Mouse (Mus musculus): ENCODE measurements around the gene Lactbl1. TPM values are rescaled to one million over a fixed set of nuclear protein-coding genes. Genes with fewer than 3 reads are reported as not detected.

Gene Lactbl1
- polyA plus RNA-seq, 1 experiment = not detected

DNA sequence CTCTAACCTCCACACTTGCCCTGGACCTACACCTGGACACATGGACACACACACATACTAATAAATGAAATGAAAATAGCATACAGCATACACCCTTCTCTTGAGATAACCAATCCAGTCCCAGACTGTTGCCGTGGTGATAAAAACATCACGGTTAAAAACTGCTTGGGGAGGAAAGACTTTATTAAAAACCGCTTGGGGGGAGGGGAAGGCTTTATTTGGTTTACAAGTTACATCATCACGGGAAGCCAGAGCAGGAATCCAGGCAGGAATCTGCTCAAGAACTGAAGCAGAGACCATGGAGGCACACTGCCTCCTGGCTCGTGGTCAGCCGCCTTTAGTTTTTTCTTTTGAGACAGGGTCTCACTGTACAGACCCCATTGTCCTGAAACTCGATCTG is 8.8 kb upstream of the Lactbl1 start:
- H3K4me1 ChIP-seq (ENCODE audit: control insufficient read depth, insufficient read depth, insufficient read length, low read length) = no peaks in the 10 kb centered on the region
- no peak overlapping the region for H3K27ac ChIP-seq (replicated peaks; ENCODE audit: low read depth, low read length)
- no peak overlapping the region for H3K4me3 ChIP-seq (ENCODE audit: insufficient read depth, low read depth, low read length)

DNA sequence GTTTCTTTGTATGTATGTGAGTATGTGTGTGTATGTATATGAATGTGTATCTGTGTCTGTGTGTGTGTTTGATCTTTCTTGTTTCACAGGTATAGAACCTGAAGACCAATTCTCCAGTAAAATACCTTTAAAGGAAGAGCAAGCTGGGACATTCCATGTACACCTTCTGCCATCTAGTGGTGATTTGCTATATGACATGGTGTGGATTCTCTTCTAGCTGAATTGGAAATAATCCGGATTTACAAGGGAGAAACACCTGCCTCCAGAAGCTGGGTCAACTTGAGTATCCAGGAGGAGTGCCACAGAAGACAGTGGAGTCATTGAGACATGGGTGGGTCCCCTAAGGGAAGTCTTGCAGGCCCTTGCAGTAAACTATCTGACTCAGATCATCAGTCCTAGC is 1.1 kb upstream of the Lactbl1 start:
- Histone ChIP-seq H3K27ac (replicated peaks; ENCODE audit: low read depth, low read length) (no peak overlapping the region), H3K4me1 (ENCODE audit: control insufficient read depth, insufficient read depth, insufficient read length, low read length) (no peaks in the 10 kb centered on the region), H3K4me3 (ENCODE audit: insufficient read depth, low read depth, low read length) (no peak overlapping the region)

DNA sequence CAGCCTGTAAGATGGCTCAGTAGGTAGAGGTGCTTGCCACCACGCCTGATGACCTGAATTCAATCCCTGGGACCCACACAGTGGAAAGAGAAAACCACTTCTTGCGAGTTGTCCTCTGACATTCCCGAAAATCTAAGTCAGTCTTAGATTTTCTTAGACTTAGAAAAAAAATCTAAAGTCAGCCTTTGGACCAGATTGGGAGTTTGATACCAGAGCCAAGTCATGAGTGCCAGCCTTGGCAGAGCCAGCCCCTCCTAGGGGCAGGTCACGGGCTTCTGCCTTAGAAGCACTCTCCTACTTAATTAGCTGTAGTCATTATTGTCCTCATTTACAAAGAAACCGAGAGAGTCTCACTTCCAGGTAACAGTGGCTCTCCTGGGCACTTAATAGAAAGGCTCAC is 465 bp upstream of the Lactbl1 start:
- Histone ChIP-seq H3K4me3 (ENCODE audit: insufficient read depth, low read depth, low read length) (no peak overlapping the region), H3K4me1 (ENCODE audit: control insufficient read depth, insufficient read depth, insufficient read length, low read length) (no peaks in the 10 kb centered on the region), H3K27ac (replicated peaks; ENCODE audit: low read depth, low read length) (no peak overlapping the region)

DNA sequence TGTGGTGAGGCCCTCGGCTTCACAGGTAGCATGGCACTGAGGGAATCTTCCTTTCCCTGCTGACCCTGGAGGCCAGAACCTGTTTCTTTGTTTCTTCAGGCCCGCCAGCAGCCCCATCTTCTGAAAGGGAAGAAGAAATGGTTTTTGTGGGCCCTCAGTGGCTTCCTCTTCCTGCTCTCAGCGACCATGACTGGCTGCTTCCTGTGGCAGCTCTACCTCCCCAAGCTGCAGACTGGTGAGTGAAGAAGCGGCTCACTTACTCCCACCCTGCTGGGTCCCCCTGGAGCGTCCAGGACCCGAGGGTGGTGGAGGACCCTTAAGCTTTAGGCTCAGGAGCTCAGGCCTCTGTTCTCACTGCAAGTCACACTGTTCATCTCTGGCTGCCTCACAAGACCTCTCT is 4.2 kb downstream of the Lactbl1 start:
- no peak overlapping the region for H3K4me3 ChIP-seq (ENCODE audit: insufficient read depth, low read depth, low read length)
- no peaks in the 10 kb centered on the region for H3K4me1 ChIP-seq (ENCODE audit: control insufficient read depth, insufficient read depth, insufficient read length, low read length)
- H3K27ac ChIP-seq (replicated peaks; ENCODE audit: low read depth, low read length) = no peak overlapping the region

DNA sequence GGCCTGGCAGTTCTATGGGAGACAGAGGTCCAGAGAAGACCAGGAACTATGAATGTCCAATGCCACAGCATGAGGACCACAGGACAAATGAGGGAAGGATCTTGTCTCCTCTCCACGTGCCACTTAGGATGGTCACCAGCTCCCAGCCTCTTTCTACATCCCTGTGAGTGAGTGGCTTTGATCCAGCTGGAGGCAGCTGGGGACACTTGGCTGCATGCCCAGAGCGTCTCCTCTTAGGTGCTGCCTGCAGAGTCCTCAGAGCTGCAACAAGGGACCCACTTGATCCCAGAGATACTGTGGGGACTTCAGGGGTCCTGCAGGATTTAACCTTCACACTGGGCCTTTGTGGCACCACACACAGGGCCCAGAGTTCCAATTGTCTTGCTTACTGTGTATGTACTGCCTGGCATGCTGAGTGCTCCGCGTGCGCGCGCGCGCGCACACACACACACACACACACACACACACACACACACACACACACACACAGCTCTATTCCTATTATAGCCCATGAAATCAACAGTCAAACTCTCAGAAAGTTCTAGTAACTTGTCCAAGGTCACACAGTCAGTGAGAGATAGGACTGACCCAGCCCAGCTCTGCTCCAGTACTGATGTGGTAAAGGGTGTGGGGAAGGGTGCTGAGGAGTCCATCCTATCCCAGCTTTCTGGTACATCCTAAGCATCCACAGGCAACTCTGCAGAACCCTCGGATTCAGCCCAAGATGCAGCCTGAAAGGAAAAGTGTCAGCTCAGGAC is 9.0 kb downstream of the Lactbl1 start:
- H3K27ac ChIP-seq (replicated peaks; ENCODE audit: low read depth, low read length) = no peak overlapping the region
- H3K4me1 ChIP-seq (ENCODE audit: control insufficient read depth, insufficient read depth, insufficient read length, low read length) = no peaks in the 10 kb centered on the region
- H3K4me3 ChIP-seq (ENCODE audit: insufficient read depth, low read depth, low read length) = no peak overlapping the region

DNA sequence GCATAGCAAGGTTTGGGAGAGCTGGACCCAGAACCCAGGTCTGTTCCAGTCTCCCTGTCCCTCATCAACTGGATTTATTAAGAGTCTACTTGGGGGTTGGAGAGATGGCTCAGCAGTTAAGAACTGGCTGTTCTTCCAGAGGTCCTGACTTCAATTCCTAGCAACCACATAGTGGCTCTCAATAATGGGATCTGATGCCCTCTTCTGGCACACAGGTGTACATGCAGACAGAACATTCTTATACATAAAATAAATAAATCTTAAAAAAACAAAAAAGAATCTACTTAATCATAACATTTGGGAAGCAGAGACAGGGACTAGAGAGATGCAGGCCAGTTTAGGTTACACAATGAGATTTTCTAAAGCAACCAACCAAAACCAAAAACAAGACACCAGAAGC is 13.6 kb downstream of the Lactbl1 start:
- H3K27ac ChIP-seq (replicated peaks; ENCODE audit: low read depth, low read length) = no peak overlapping the region
- H3K4me3 ChIP-seq (ENCODE audit: insufficient read depth, low read depth, low read length) = no peak overlapping the region
- H3K4me1 ChIP-seq (ENCODE audit: control insufficient read depth, insufficient read depth, insufficient read length, low read length) = no peaks in the 10 kb centered on the region

DNA sequence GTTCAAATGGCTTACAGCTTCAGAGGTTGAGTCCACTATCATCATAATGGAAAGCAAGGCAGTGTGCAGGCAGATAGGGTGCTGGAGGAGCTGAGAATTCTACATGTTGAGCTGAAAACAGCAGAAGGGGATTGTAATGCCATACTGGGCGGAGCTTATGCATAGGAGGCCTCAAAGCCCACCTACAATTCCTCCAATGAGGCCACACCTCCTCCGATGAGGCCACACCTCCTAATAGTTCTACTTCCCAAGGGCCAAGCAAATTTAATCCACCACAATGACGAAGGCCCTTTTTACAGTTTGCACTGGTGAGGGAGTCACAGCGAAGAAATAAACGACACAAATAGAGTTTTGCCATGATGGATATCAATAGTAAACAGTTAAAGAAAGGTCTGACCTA is 14.1 kb downstream of the Lactbl1 start:
- no peak overlapping the region for H3K4me3 ChIP-seq (ENCODE audit: insufficient read depth, low read depth, low read length)
- H3K4me1 ChIP-seq (ENCODE audit: control insufficient read depth, insufficient read depth, insufficient read length, low read length) = no peaks in the 10 kb centered on the region
- no peak overlapping the region for H3K27ac ChIP-seq (replicated peaks; ENCODE audit: low read depth, low read length)

DNA sequence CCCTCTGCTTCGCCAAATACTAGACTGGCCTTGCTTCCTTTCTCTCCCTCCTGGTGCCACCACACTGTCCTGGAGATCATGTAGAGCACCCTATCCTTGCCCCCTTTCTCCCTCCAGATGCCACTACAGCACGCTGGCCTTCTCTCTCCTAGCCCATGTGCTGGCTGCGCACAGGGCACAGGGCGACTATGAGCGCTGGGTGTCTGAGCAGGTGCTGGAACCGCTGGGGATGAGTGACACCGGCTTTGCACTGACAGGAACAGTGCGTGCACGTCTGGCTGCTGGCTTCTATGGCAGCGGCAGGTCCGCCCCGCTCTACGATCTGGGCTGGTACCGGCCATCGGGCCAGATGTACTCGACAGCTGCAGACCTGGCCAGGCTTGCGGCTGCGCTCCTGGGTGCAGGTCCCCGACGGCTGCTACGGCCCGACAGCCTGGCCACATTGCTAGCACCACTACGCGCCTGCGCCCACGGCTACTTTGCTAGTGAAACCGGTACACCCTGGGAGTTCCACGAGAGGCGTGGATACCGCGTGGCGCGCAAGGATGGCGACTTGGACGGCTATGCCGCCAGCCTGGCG is 14.7 kb downstream of the Lactbl1 start:
- Histone ChIP-seq H3K4me1 (ENCODE audit: control insufficient read depth, insufficient read depth, insufficient read length, low read length) (no peaks in the 10 kb centered on the region), H3K4me3 (ENCODE audit: insufficient read depth, low read depth, low read length) (no peak overlapping the region)

DNA sequence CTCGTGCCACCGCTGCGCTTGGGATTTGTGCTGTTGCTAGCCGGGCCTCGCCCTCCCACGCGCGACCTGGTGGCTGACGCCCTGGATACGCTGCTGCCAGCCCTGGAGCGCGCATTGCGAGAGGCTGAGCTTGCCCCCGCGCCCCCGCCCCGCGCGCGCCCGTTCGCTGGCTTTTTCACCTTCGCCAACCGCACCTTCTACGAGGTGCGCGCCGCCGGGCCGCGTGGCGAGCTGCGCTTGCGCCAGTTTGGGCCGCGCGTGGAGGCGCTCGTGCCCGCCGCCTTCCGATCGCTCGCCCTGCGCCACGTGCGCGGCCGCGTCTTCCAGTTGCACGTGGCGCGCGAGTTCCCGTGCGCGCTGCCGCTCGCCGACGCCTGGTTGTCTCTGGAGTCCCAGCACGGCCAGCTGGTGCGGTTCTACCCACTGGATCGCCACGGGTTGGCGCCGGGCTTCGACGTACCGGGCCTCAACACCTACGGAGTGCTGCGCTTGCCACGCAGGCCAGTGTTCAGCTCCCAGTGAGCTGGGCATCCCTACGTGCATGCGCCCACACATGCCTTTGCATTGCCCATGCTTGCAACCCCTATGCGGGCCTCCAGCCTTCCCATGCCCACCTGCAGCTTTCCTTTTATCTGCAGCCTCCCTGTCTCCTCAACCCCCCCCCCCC is 15.3 kb downstream of the Lactbl1 start:
- Histone ChIP-seq H3K4me1 (ENCODE audit: control insufficient read depth, insufficient read depth, insufficient read length, low read length) (no peaks in the 10 kb centered on the region), H3K27ac (replicated peaks; ENCODE audit: low read depth, low read length) (no peak overlapping the region), H3K4me3 (ENCODE audit: insufficient read depth, low read depth, low read length) (no peak overlapping the region)

More for the DNA sequence above, 14.7 kb downstream of the Lactbl1 start:
- H3K27ac ChIP-seq (replicated peaks; ENCODE audit: low read depth, low read length) = no peak overlapping the region

DNA sequence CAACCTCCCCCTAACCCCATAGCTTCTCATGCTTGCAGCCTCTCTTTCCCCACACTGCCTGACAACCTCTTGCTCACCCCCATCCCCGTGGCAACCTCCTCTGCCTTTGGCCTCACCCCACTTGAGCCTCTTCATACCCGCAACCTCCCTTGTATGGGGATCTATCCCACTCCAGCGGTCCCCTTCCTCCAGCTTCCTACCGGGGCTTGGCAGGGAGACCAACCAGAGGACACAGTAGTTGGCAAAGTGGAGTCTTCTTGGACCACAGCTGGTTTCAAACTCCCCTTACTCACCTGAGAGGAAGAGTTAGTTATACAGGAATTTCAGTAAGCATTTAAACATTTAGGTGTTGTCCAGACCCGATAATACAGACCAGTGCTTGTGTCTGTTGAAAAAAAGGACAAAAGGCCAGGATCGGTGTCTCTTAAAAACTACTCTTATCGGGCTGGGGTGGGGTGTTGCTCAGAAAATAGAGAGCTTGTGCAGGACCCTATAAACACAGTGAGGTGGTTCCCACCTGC is 15.9 kb downstream of the Lactbl1 start:
- no peak overlapping the region for H3K27ac ChIP-seq (replicated peaks; ENCODE audit: low read depth, low read length)
- no peak overlapping the region for H3K4me3 ChIP-seq (ENCODE audit: insufficient read depth, low read depth, low read length)
- no peaks in the 10 kb centered on the region for H3K4me1 ChIP-seq (ENCODE audit: control insufficient read depth, insufficient read depth, insufficient read length, low read length)

DNA sequence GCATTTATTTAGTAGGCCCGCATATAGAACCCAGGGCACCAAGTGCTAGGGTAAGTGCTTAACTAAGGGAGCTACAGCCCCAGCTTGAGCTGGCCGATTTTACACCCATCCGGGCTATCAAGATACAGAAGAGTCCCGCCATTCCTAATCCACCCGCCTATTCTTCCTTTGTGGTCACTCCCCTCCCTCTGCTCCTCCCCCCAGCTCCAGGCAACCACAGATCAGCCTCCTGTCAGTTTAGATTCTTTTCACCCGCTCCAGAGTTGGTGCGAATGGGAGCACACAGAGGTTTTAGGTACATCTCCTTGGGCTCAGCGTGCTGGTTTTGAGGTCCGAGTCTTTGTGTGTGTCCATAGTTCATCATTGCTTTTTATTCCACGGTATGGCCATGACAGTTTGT is 16.5 kb downstream of the Lactbl1 start:
- H3K4me1 ChIP-seq (ENCODE audit: control insufficient read depth, insufficient read depth, insufficient read length, low read length) = no peaks in the 10 kb centered on the region
- H3K4me3 ChIP-seq (ENCODE audit: insufficient read depth, low read depth, low read length) = no peak overlapping the region
- no peak overlapping the region for H3K27ac ChIP-seq (replicated peaks; ENCODE audit: low read depth, low read length)

DNA sequence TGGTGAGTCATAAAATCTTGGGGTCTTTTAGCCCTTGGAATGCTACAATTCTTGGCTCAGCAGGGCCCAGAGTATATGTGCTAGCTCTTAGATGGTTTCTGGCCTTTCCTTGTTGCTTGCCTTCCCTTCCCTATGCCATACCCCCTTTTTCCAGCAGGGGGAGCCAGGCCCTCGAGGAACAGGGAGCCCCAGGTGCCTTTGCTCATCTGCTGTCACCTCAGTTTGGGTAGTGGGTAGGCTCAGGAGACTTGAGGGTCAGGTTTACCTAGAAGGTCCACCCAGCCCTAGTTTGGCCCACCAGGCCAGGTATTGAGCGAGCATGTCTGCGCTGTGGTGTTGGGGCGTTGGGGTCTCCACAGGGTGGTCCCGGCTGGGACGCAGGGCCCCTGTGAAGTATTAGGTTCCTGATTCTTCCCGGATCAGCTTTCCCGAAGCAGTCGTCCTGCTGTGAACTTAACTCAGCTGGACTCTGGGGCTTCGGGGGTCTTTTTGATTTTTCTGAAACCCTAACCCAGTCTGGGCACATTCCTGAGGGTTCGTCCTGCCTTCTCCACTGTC is 26.6 kb downstream of the Lactbl1 start:
- Histone ChIP-seq H3K4me1 (ENCODE audit: control insufficient read depth, insufficient read depth, insufficient read length, low read length) (no peaks in the 10 kb centered on the region), H3K4me3 (ENCODE audit: insufficient read depth, low read depth, low read length) (no peak overlapping the region), H3K27ac (replicated peaks; ENCODE audit: low read depth, low read length) (no peak overlapping the region)

DNA sequence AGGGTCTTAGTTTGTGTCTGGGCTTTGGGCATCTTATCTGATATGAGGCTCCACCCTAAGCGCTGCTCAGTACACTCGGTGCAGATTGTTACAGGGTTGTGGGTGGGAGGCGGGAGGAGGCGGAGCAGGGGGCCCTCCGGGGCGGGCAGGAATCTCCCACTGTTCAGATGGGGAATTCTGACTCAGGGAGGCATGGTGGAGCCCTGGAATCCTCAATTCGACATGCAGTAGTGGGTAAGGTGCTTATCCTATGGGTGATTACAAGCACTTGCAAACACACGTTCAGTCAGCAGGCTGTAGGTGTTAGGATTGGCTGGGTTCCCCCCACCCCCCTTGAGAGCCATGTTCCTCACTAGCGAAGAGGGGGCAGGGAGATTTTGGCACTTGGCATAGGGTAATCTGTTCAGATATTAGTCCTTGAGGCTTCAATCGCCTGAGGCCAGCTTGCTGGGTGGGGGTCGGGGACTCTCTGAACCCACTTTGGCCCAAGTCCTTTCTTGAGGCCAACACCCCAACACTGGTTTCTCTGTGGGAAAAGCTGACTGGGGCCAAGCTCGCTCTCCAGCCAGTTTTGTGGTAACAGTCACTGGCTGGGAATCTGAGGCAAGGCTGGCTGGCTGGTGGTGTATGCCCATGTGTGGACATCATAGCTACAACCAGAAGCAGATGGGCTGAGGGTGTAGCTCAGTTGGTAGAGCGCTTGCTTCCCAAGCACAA is 27.2 kb downstream of the Lactbl1 start:
- Histone ChIP-seq H3K27ac (replicated peaks; ENCODE audit: low read depth, low read length) (no peak overlapping the region), H3K4me3 (ENCODE audit: insufficient read depth, low read depth, low read length) (no peak overlapping the region), H3K4me1 (ENCODE audit: control insufficient read depth, insufficient read depth, insufficient read length, low read length) (no peaks in the 10 kb centered on the region)

DNA sequence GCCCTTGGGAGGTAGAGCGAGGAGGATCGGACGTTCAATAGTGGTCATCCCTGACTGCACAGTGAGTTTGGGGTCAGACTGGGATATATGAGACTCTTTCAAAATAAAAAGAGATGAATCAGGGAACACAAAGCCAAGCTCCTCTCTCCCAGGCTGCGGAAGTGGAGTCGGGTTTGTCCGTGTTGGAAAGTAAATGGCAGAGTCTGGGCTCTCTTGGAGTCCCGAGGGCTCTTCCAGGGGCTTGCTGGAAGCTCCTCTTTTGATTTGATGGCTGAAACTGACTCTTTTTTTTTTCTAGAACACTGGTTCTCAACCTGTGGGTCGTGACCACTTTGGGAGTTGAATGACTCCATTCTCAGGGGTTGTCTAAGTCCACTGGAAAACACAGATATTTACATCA is 27.8 kb downstream of the Lactbl1 start:
- Histone ChIP-seq H3K4me1 (ENCODE audit: control insufficient read depth, insufficient read depth, insufficient read length, low read length) (no peaks in the 10 kb centered on the region), H3K27ac (replicated peaks; ENCODE audit: low read depth, low read length) (no peak overlapping the region), H3K4me3 (ENCODE audit: insufficient read depth, low read depth, low read length) (no peak overlapping the region)

DNA sequence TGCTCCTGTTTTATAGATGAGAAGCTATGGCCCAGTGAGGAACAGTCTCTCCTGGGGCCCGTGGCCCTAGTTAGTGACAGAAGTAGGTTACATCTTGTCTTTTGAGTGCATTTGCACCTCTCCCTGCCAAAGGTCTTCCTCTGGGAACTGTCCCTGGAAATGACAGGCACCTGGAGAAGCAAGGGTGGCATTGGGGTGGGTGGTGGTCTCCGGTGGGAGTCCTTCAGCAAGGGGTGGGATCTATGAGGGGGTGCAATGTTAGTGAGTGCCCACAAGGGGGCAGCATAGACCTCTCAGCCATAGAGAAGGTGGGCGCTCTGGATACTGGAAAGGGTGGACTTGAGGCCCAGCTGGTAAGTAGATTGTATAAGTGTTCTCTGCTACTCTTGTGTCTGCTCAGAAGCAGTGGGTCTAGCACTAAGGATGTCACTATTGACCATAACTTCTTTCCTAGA is 29.0 kb downstream of the Lactbl1 start:
- Histone ChIP-seq H3K4me1 (ENCODE audit: control insufficient read depth, insufficient read depth, insufficient read length, low read length) (no peaks in the 10 kb centered on the region), H3K27ac (replicated peaks; ENCODE audit: low read depth, low read length) (no peak overlapping the region), H3K4me3 (ENCODE audit: insufficient read depth, low read depth, low read length) (no peak overlapping the region)

Measured in brown adipose tissue, adult 24 weeks (tissue).